Mouse (Mus musculus) bone marrow, adult 2 months (tissue): Measurements from ENCODE around the gene Bpifb1. TPM values are rescaled to one million over a fixed set of nuclear protein-coding genes. Genes with fewer than 3 reads are reported as not detected.
"Not testable (repeated sequence)": the region's sequence is repeated elsewhere in the genome, so short reads cannot be mapped to it uniquely, and the experiment has no call there.

Source experiments
- H3K27ac ChIP-seq: fragments of 200-500 bp; 2 replicates; pipeline ENCODE4 v1.5.1; 2012; ENCODE audit warnings: low read depth, mild to moderate bottlenecking, control low read depth, inconsistent platforms, low read length; ENCODE audit not compliant: control insufficient read depth, poor library complexity, insufficient read depth
- H3K4me1 ChIP-seq: fragments of 200-500 bp; 2 replicates; pipeline ENCODE4 v1.6.1; 2011; ENCODE audit warnings: low read length; ENCODE audit not compliant: control insufficient read depth, insufficient read depth
- H3K4me3 ChIP-seq: fragments of 200-500 bp; replicated peaks from 2 replicates; pipeline ENCODE3; 2011; ENCODE audit warnings: mild to moderate bottlenecking, low read depth, low read length, control low read depth; ENCODE audit not compliant: control insufficient read depth
- CTCF ChIP-seq: fragments of 200-500 bp; IDR thresholded peaks from 2 replicates; pipeline ENCODE4 v1.5.1; 2011; ENCODE audit warnings: low read length, control low read depth; ENCODE audit not compliant: control insufficient read depth, insufficient read depth
- POLR2A ChIP-seq: fragments of 200-500 bp; IDR thresholded peaks from 2 replicates; pipeline ENCODE4 v1.6.1; 2011; ENCODE audit warnings: low read depth, mild to moderate bottlenecking, control low read depth, low read length, borderline replicate concordance; ENCODE audit not compliant: control insufficient read depth
- WGBS: fragments of 180-500 bp; shearing (Covaris S2); methylation state at CpG from one replicate; pipeline ENCODE4 v1.1.7; 2018; 5-methylcytosine and 5-hydroxymethylcytosine counted together
- polyA plus RNA-seq: library from polyadenylated mRNA; stranded (reverse); fragments of >200 nt; gene quantifications from 2 replicates; pipeline ENCODE4 v1.2.4, GENCODE M21; 2011; ENCODE audit warnings: low replicate concordance; ENCODE audit not compliant: missing spikeins, insufficient read depth, insufficient read length

Gene Bpifb1
- polyA plus RNA-seq, 1 experiment, result not detected

GRCm38 (mm10) chr2:154171621-154172020, 19.0 kb upstream of the Bpifb1 start:
- Histone ChIP-seq H3K4me1 (no peaks in the 10 kb centered on the region), H3K4me3 (no peak overlapping the region), H3K27ac (no peak overlapping the region)
- TF ChIP-seq POLR2A (no peak), CTCF (no peak)
- WGBS, result 60% methylated on average over 6 of the region's 6 CpGs

GRCm38 (mm10) chr2:154173313-154173712, 17.3 kb upstream of the Bpifb1 start:
- H3K4me1 ChIP-seq, result no peaks in the 10 kb centered on the region
- TF ChIP-seq POLR2A (no peak), CTCF (no peak)
- H3K27ac ChIP-seq, result no peak overlapping the region
- H3K4me3 ChIP-seq, result no peak overlapping the region
- 36% methylated on average over 1 of the region's 1 CpGs for WGBS

- H3K4me3 ChIP-seq, H3K4me1 ChIP-seq: not testable (repeated sequence)
- 76% methylated on average over 7 of the region's 7 CpGs for WGBS
Measured at GRCm38 (mm10) chr2:154181900-154182299, 8.7 kb upstream of the Bpifb1 start.

GRCm38 (mm10) chr2:154183061-154183460, 7.6 kb upstream of the Bpifb1 start:
- H3K4me3 ChIP-seq, H3K27ac ChIP-seq, H3K4me1 ChIP-seq: not testable (repeated sequence)
- WGBS, result 76% methylated on average over 4 of the region's 4 CpGs

More at GRCm38 (mm10) chr2:154181900-154182299, 8.7 kb upstream of the Bpifb1 start:
- H3K27ac ChIP-seq, result not testable (repeated sequence)

GRCm38 (mm10) chr2:154185319-154185718, 5.3 kb upstream of the Bpifb1 start:
- Histone ChIP-seq H3K27ac (no peak overlapping the region), H3K4me1 (no peaks in the 10 kb centered on the region), H3K4me3 (no peak overlapping the region)
- TF ChIP-seq POLR2A (no peak), CTCF (no peak)
- 77% methylated on average over 6 of the region's 6 CpGs for whole genome bisulfite sequencing

- no peak for TF ChIP-seq POLR2A
- TF ChIP-seq CTCF, result no peak
- Histone ChIP-seq H3K27ac (no peak overlapping the region), H3K4me3 (no peak overlapping the region), H3K4me1 (no peaks in the 10 kb centered on the region)
- 52% methylated on average over 3 of the region's 3 CpGs for WGBS
Measured at GRCm38 (mm10) chr2:154185748-154186147, 4.9 kb upstream of the Bpifb1 start.

- Histone ChIP-seq H3K27ac (no peak overlapping the region), H3K4me3 (no peak overlapping the region), H3K4me1 (no peaks in the 10 kb centered on the region)
- WGBS, result 29% methylated on average over 5 of the region's 5 CpGs
- no peak for TF ChIP-seq POLR2A
- no peak for TF ChIP-seq CTCF
Measured at GRCm38 (mm10) chr2:154187468-154187867, 3.1 kb upstream of the Bpifb1 start.

GRCm38 (mm10) chr2:154189877-154190434, 662 bp upstream of the Bpifb1 start:
- TF ChIP-seq POLR2A (no peak), CTCF (no peak)
- Histone ChIP-seq H3K27ac (no peak overlapping the region), H3K4me3 (no peak overlapping the region), H3K4me1 (no peaks in the 10 kb centered on the region)
- WGBS, result 77% methylated on average over 7 of the region's 7 CpGs

GRCm38 (mm10) chr2:154192141-154192540, 1.5 kb downstream of the Bpifb1 start:
- TF ChIP-seq POLR2A, result no peak
- no peak for TF ChIP-seq CTCF
- Histone ChIP-seq H3K27ac (no peak overlapping the region), H3K4me1 (no peaks in the 10 kb centered on the region), H3K4me3 (no peak overlapping the region)
- WGBS, result 56% methylated on average over 2 of the region's 2 CpGs

GRCm38 (mm10) chr2:154193071-154193470, 2.5 kb downstream of the Bpifb1 start:
- WGBS, result 80% methylated on average over 4 of the region's 4 CpGs
- H3K27ac ChIP-seq, result no peak overlapping the region
- H3K4me1 ChIP-seq, result no peaks in the 10 kb centered on the region
- TF ChIP-seq POLR2A (no peak), CTCF (no peak)
- no peak overlapping the region for H3K4me3 ChIP-seq
